Mouse (Mus musculus): ENCODE measurements around the gene Aloxe3.

GRCm38 (mm10) chr11:69092386-69092751 lies 33.3 kb upstream of the Aloxe3 start:
- TF ChIP-seq EP300 (IDR thresholded peaks at IDR 0.05) (no peak), CTCF (IDR thresholded peaks at IDR 0.05) (peak; percentile 89)

Measured in lung, postnatal 0 days (tissue).